Mouse (Mus musculus): ENCODE measurements at regions not wholly inside any gene's neighbourhood (a gene's known extent, or its start where the extent isn't known, plus 50 kb on each side); places are given as distances from the start of the nearest gene placed in this dataset.
"Not testable (repeated sequence)": the region's sequence is repeated elsewhere in the genome, so short reads cannot be mapped to it uniquely, and the experiment has no call there.

DNA sequence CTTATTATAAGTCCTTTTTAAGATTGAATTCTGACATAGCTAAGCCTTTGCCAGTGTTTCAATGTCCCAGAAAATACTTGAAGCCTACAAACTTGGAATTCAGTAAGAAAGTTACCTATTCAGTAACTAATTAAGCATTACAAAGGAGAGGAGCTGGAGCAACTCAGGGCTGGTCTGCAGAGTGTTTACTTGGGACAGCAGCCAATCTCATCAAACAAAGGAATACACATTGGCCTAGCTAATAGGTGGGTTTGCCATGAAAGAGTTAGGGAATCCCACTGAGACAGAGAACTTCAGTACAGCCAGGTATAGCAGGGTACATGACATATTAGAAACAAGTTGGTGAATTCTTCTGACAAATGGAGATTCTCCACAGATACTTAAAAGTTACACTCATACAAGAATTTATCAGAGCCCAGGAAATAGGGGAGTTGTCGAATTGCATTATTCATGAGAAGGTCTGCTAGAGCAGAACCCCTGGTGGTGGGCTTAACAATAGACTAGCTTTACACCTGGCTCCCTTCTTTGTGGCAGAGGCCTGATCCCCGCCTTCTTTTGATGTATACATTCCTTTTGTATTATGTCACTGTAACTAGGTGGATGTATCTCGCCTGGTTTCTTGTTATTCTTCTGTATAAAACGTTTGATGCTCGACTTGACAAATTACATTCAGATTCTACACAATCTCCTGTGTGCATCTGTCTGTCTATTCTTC is 525.2 kb downstream of the 4930447F04Rik start:
- not testable (repeated sequence) for DNase-seq (ENCODE audit: low spot score)

DNA sequence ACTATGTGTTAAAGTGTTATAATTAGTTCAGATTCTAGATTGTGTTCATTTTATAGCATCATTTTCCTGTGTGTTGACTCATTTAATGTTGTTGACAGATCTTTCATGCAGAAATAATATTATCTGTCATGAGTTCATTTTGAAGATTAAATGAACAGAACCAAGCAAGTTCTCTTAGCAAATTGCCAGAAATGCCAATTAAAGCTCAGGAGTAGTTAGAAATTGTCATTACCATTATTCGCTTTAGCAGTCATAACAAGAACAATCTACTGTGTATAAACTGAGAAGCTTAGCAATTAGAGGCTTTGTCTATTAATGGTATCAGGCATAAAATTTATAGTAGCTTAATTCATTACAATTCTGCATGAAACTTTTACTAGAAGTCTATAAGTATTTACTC is 534.2 kb downstream of the 4930447F04Rik start:
- peak; percentile 57 for DNase-seq (ENCODE audit: low spot score)

DNA sequence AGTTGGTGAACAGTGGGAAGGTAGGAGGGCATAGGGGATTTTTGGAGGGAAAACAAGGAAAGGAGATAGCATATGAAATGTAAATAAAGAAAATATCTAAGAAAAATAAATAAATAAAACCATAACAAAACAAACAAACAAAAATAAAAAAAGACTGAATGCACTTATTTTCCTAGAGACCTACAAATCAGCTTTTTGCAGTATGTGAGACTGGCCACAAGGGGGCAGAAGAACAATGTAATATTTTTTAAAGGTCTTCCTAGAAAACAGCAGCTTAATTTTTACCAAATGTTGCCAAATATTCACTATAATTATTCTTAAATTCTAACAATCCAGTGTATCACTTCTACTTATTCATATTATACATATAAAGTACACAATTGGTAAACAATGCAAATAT is 569.4 kb downstream of the 4930447F04Rik start:
- peak; percentile 65 for DNase-seq (ENCODE audit: low spot score)

- peak; percentile 30 for DNase-seq (ENCODE audit: low spot score)
Measured at GRCm38 (mm10) chrX:65715562-65715961, 588.5 kb downstream of the 4930447F04Rik start.
